Mouse (Mus musculus) testis, adult 2 months (tissue): ENCODE measurements around the gene Ap1g2.

Experiments used
- CTCF ChIP-seq: fragments of 200-500 bp; IDR thresholded peaks from 2 replicates; pipeline ENCODE4 v1.5.1; 2012; ENCODE audit warnings: low read depth, mild to moderate bottlenecking, inconsistent platforms, low read length, moderate library complexity; ENCODE audit not compliant: control insufficient read depth, insufficient read depth, insufficient replicate concordance
- POLR2A ChIP-seq: fragments of 200-500 bp; IDR thresholded peaks from 2 replicates; pipeline ENCODE4 v1.6.1; 2012; ENCODE audit warnings: low read depth, mild to moderate bottlenecking, inconsistent platforms, low read length, moderate library complexity; ENCODE audit not compliant: control insufficient read depth

DNA sequence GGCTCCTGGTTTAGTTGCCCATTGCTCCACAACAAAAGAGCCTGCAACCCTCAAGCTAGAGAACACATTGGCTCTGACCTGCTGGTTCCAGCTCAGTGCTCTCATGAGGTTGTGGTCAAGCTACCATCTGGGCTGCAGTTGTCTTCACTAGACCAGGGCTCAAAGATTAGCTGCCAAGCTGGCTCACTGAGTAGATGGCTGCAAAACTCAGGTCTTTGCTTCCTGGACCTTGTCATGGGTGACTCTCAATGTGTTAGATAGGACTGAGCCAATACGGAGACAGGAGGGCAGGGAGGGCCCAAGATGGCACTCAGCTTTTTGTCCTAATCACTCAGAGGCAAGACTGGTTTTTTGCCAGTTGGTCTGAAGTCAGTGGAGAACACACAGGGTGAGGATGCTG, 39.9 kb upstream of the Ap1g2 start:
- TF ChIP-seq CTCF (no peak), POLR2A (no peak)
